Mouse (Mus musculus) small intestine, adult 2 months (tissue): ENCODE data around the gene F10. TPM values are rescaled to one million over a fixed set of nuclear protein-coding genes. Genes with fewer than 3 reads are reported as not detected.

Source experiments
- H3K27ac ChIP-seq: fragments of 200-500 bp; 2 replicates; pipeline ENCODE4 v1.5.1; 2012; ENCODE audit warnings: low read depth, low read length, control low read depth, inconsistent platforms; ENCODE audit not compliant: insufficient read depth
- H3K27me3 ChIP-seq: fragments of 200-500 bp; 2 replicates; pipeline ENCODE4 v1.6.1; 2012; ENCODE audit warnings: mild to moderate bottlenecking, moderate library complexity, low read length, inconsistent platforms; ENCODE audit not compliant: control insufficient read depth, insufficient read depth
- H3K36me3 ChIP-seq: fragments of 200-500 bp; 2 replicates; pipeline ENCODE4 v1.6.1; 2012; ENCODE audit warnings: mild to moderate bottlenecking, low read length, control low read depth, inconsistent platforms; ENCODE audit not compliant: control insufficient read depth, insufficient read depth
- H3K4me1 ChIP-seq: fragments of 200-500 bp; 2 replicates; pipeline ENCODE4 v1.6.1; 2012; ENCODE audit warnings: low read length, inconsistent platforms, mixed read lengths; ENCODE audit not compliant: control insufficient read depth, insufficient read depth, insufficient read length
- H3K4me3 ChIP-seq: fragments of 200-500 bp; 2 replicates; pipeline ENCODE4 v1.5.1; 2012; ENCODE audit warnings: low read depth, mild to moderate bottlenecking, control low read depth, inconsistent platforms, low read length, moderate library complexity
- CTCF ChIP-seq: fragments of 200-500 bp; IDR thresholded peaks from 2 replicates; pipeline ENCODE4 v1.5.1; 2012; ENCODE audit warnings: low read depth, mild to moderate bottlenecking, control low read depth, inconsistent platforms, low read length, moderate library complexity, mixed read lengths; ENCODE audit not compliant: insufficient replicate concordance, insufficient read length; ENCODE audit errors: extremely low read depth
- POLR2A ChIP-seq: fragments of 200-500 bp; IDR thresholded peaks from 2 replicates; pipeline ENCODE4 v1.6.1; 2012; ENCODE audit warnings: low read depth, mild to moderate bottlenecking, control low read depth, inconsistent platforms, low read length, moderate library complexity
- WGBS: fragments of 180-500 bp; shearing (Covaris S2); methylation state at CpG from one replicate; pipeline ENCODE4 v1.1.7; 2018; 5-methylcytosine and 5-hydroxymethylcytosine counted together
- polyA plus RNA-seq: library from polyadenylated mRNA; depleted of rRNA; stranded (reverse); fragments of >200 nt; gene quantifications from 2 replicates; pipeline ENCODE4 v1.2.3, GENCODE M21; 2012

F10 gene
- polyA plus RNA-seq, 1 experiment, result 0.19 TPM

GRCm38 (mm10) chr8:12998331-12998730 lies 38.8 kb upstream of the F10 start:
- no peaks in the 10 kb centered on the region for H3K27me3 ChIP-seq
- 76% methylated on average over 8 of the region's 8 CpGs for WGBS
- no peaks in the 10 kb centered on the region for H3K36me3 ChIP-seq
- no peak for TF ChIP-seq POLR2A
- no peak for TF ChIP-seq CTCF
- H3K27ac ChIP-seq, result no peak overlapping the region
- H3K4me3 ChIP-seq, result no peak overlapping the region
- no peaks in the 10 kb centered on the region for H3K4me1 ChIP-seq

GRCm38 (mm10) chr8:12999793-13000192 lies 37.3 kb upstream of the F10 start:
- Histone ChIP-seq H3K27me3 (no peaks in the 10 kb centered on the region), H3K27ac (no peak overlapping the region), H3K4me1 (no peaks in the 10 kb centered on the region), H3K4me3 (no peak overlapping the region), H3K36me3 (no peaks in the 10 kb centered on the region)
- WGBS, result 80% methylated on average over 9 of the region's 9 CpGs
- no peak for TF ChIP-seq CTCF
- TF ChIP-seq POLR2A, result no peak

GRCm38 (mm10) chr8:13007458-13007857 lies 29.6 kb upstream of the F10 start:
- WGBS, result 72% methylated on average over 4 of the region's 4 CpGs
- Histone ChIP-seq H3K36me3 (no peaks in the 10 kb centered on the region), H3K4me3 (no peak overlapping the region), H3K27me3 (no peaks in the 10 kb centered on the region), H3K27ac (no peak overlapping the region), H3K4me1 (no peaks in the 10 kb centered on the region)
- TF ChIP-seq POLR2A (no peak), CTCF (no peak)

- TF ChIP-seq CTCF (no peak), POLR2A (no peak)
- H3K27me3 ChIP-seq, result no peaks in the 10 kb centered on the region
- no peak overlapping the region for H3K27ac ChIP-seq
- WGBS, result 62% methylated on average over 4 of the region's 4 CpGs
- H3K4me3 ChIP-seq, result no peak overlapping the region
- H3K4me1 ChIP-seq, result no peaks in the 10 kb centered on the region
- H3K36me3 ChIP-seq, result no peaks in the 10 kb centered on the region
These were observed 26.8 kb upstream of the F10 start for GRCm38 (mm10) chr8:13010313-13010712.

- TF ChIP-seq CTCF, result no peak
- no peak for TF ChIP-seq POLR2A
- Histone ChIP-seq H3K36me3 (no peaks in the 10 kb centered on the region), H3K27ac (no peak overlapping the region), H3K27me3 (no peaks in the 10 kb centered on the region), H3K4me1 (no peaks in the 10 kb centered on the region), H3K4me3 (no peak overlapping the region)
- 31% methylated on average over 4 of the region's 4 CpGs for WGBS
These were observed 17.5 kb upstream of the F10 start for GRCm38 (mm10) chr8:13019560-13019959.

GRCm38 (mm10) chr8:13021830-13022229 lies 15.3 kb upstream of the F10 start:
- Histone ChIP-seq H3K36me3 (no peaks in the 10 kb centered on the region), H3K27ac (no peak overlapping the region), H3K4me1 (no peaks in the 10 kb centered on the region), H3K27me3 (no peaks in the 10 kb centered on the region), H3K4me3 (no peak overlapping the region)
- WGBS, result 93% methylated on average over 8 of the region's 8 CpGs
- no peak for TF ChIP-seq CTCF
- no peak for TF ChIP-seq POLR2A

GRCm38 (mm10) chr8:13025487-13026224 lies 11.5 kb upstream of the F10 start, which contains the start of gene F7:
F7 (plus strand) TSS chr8:13026034.
- Histone ChIP-seq H3K27me3 (no peaks in the 10 kb centered on the region), H3K4me1 (no peaks in the 10 kb centered on the region), H3K4me3 (no peak within 1 kb of the TSS), H3K36me3 (no peaks in the 10 kb centered on the region), H3K27ac (no peak within 1 kb of the TSS)
- TF ChIP-seq POLR2A (no peak), CTCF (no peak)
- 48% methylated on average over 10 of the region's 10 CpGs for WGBS
